Mouse (Mus musculus): Measurements from ENCODE around the gene Nanos1.

DNA sequence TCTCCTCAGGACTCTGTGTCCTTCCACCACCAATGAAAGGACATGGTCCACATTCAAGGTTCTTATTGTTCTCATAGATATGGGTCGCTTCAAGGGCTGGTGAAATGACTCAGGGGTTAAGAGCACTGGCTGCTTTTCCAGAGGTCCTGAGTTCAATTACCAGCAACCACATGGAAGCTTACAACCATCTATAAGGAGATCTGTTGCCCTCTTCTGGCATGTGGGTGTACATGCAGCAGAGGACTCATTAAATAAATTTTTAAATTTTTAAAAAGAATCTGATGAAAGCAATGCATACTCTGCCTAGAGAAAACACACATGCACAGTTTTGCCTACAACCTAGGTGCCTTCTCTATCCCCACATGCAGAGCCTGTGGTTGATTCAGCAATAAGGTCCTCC is 15.2 kb upstream of the Nanos1 start:
- TF ChIP-seq CTCF (IDR thresholded peaks at IDR 0.05) (no peak), EP300 (IDR thresholded peaks at IDR 0.05) (no peak)

All from lung, postnatal 0 days (tissue).